Mouse (Mus musculus): ENCODE results near the gene Olfr1179. TPM values are rescaled to one million over a fixed set of nuclear protein-coding genes. Genes with fewer than 3 reads are reported as not detected.
"Not testable (repeated sequence)": the region's sequence is repeated elsewhere in the genome, so short reads cannot be mapped to it uniquely, and the experiment has no call there.

Gene Olfr1179
- polyA plus RNA-seq (2015; fragmentation: Nextera tagmentation; extraction: Ambion mirVana) = not detected in 2 replicates

- Histone ChIP-seq H3K4me3 (ENCODE audit: low read length) (no peak within 1 kb of the TSS), H3K4me1 (ENCODE audit: control insufficient read depth, insufficient read depth, low read depth, low read length) (no peaks in the 10 kb centered on the region), H3K9me3 (ENCODE audit: control insufficient read depth, low read length) (no peaks in the 10 kb centered on the region), H3K9ac (ENCODE audit: low read depth, low read length) (no peak within 1 kb of the TSS), H3K4me2 (ENCODE audit: low read length) (no peak within 1 kb of the TSS), H3K36me3 (ENCODE audit: control insufficient read depth, insufficient read depth, low read length) (no peaks in the 10 kb centered on the region), H3K27ac (ENCODE audit: low read depth, low read length) (no peak within 1 kb of the TSS), H3K27me3 (replicated peaks; ENCODE audit: control insufficient read depth, insufficient read depth, low read length) (no peaks in the 10 kb centered on the region)
- WGBS = 91% methylated on average over 3 of the region's 3 CpGs
- no peak for ATAC-seq
These were observed at the start of gene Olfr1179 for GRCm38 (mm10) chr2:88406353-88406752. Olfr1179 (minus strand) TSS chr2:88406453.

GRCm38 (mm10) chr2:88454567-88454966 is 48.3 kb upstream of the Olfr1179 start, which contains the start of gene Olfr1183:
Olfr1183 (plus strand) TSS chr2:88454867.
- H3K9me3 ChIP-seq (ENCODE audit: control insufficient read depth, low read length); H3K27ac ChIP-seq (ENCODE audit: low read depth, low read length); H3K9ac ChIP-seq (ENCODE audit: low read depth, low read length); H3K4me3 ChIP-seq (ENCODE audit: low read length); H3K4me1 ChIP-seq (ENCODE audit: control insufficient read depth, insufficient read depth, low read depth, low read length); ATAC-seq; H3K4me2 ChIP-seq (ENCODE audit: low read length); H3K36me3 ChIP-seq (ENCODE audit: control insufficient read depth, insufficient read depth, low read length); H3K27me3 ChIP-seq (replicated peaks; ENCODE audit: control insufficient read depth, insufficient read depth, low read length): not testable (repeated sequence)
- 68% methylated on average over 1 of the region's 1 CpGs for WGBS

GRCm38 (mm10) chr2:88449031-88449430 is 42.8 kb upstream of the Olfr1179 start, which contains the start of gene Gm13757:
Gm13757 (minus strand) TSS chr2:88449131.
- H3K4me2 ChIP-seq (ENCODE audit: low read length) = no peak within 1 kb of the TSS
- no peaks in the 10 kb centered on the region for H3K36me3 ChIP-seq (ENCODE audit: control insufficient read depth, insufficient read depth, low read length)
- no peaks in the 10 kb centered on the region for H3K4me1 ChIP-seq (ENCODE audit: control insufficient read depth, insufficient read depth, low read depth, low read length)
- WGBS = 95% methylated on average over 1 of the region's 1 CpGs
- no peaks in the 10 kb centered on the region for H3K9me3 ChIP-seq (ENCODE audit: control insufficient read depth, low read length)
- no peak within 1 kb of the TSS for H3K27ac ChIP-seq (ENCODE audit: low read depth, low read length)
- H3K9ac ChIP-seq (ENCODE audit: low read depth, low read length) = no peak within 1 kb of the TSS
- no peak within 1 kb of the TSS for H3K4me3 ChIP-seq (ENCODE audit: low read length)
- no peak for ATAC-seq
- H3K27me3 ChIP-seq (replicated peaks; ENCODE audit: control insufficient read depth, insufficient read depth, low read length) = no peaks in the 10 kb centered on the region

- no peaks in the 10 kb centered on the region for H3K4me1 ChIP-seq (ENCODE audit: control insufficient read depth, insufficient read depth, low read depth, low read length)
- no peak within 1 kb of the TSS for H3K9ac ChIP-seq (ENCODE audit: low read depth, low read length)
- no peaks in the 10 kb centered on the region for H3K27me3 ChIP-seq (replicated peaks; ENCODE audit: control insufficient read depth, insufficient read depth, low read length)
- no peak within 1 kb of the TSS for H3K4me3 ChIP-seq (ENCODE audit: low read length)
- H3K36me3 ChIP-seq (ENCODE audit: control insufficient read depth, insufficient read depth, low read length) = no peaks in the 10 kb centered on the region
- no peak within 1 kb of the TSS for H3K4me2 ChIP-seq (ENCODE audit: low read length)
- H3K9me3 ChIP-seq (ENCODE audit: control insufficient read depth, low read length) = no peaks in the 10 kb centered on the region
- no peak within 1 kb of the TSS for H3K27ac ChIP-seq (ENCODE audit: low read depth, low read length)
- no peak for ATAC-seq
- 100% methylated on average over 1 of the region's 1 CpGs for WGBS
These were observed 19.8 kb upstream of the Olfr1179 start, which contains the start of gene Olfr1181 for GRCm38 (mm10) chr2:88426071-88426470. Olfr1181 (minus strand) TSS chr2:88426171.

- H3K27me3 ChIP-seq (replicated peaks; ENCODE audit: control insufficient read depth, insufficient read depth, low read length) = no peaks in the 10 kb centered on the region
- 81% methylated on average over 2 of the region's 2 CpGs for WGBS
- no peak within 1 kb of the TSS for H3K9ac ChIP-seq (ENCODE audit: low read depth, low read length)
- H3K36me3 ChIP-seq (ENCODE audit: control insufficient read depth, insufficient read depth, low read length) = no peaks in the 10 kb centered on the region
- no peaks in the 10 kb centered on the region for H3K4me1 ChIP-seq (ENCODE audit: control insufficient read depth, insufficient read depth, low read depth, low read length)
- no peak within 1 kb of the TSS for H3K4me3 ChIP-seq (ENCODE audit: low read length)
- H3K27ac ChIP-seq (ENCODE audit: low read depth, low read length) = no peak within 1 kb of the TSS
- H3K4me2 ChIP-seq (ENCODE audit: low read length) = no peak within 1 kb of the TSS
- H3K9me3 ChIP-seq (ENCODE audit: control insufficient read depth, low read length) = no peaks in the 10 kb centered on the region
- no peak for ATAC-seq
These were observed 12.8 kb upstream of the Olfr1179 start, which contains the start of gene Olfr1180 for GRCm38 (mm10) chr2:88419051-88419450. Olfr1180 (minus strand) TSS chr2:88419151.

GRCm38 (mm10) chr2:88386762-88387161 is 19.5 kb downstream of the Olfr1179 start, which contains the start of gene Olfr1178:
Olfr1178 (plus strand) TSS chr2:88387062.
- ATAC-seq = no peak
- H3K27me3 ChIP-seq (replicated peaks; ENCODE audit: control insufficient read depth, insufficient read depth, low read length) = no peaks in the 10 kb centered on the region
- no peaks in the 10 kb centered on the region for H3K9me3 ChIP-seq (ENCODE audit: control insufficient read depth, low read length)
- no peak within 1 kb of the TSS for H3K4me3 ChIP-seq (ENCODE audit: low read length)
- H3K9ac ChIP-seq (ENCODE audit: low read depth, low read length) = no peak within 1 kb of the TSS
- H3K27ac ChIP-seq (ENCODE audit: low read depth, low read length) = no peak within 1 kb of the TSS
- no peaks in the 10 kb centered on the region for H3K4me1 ChIP-seq (ENCODE audit: control insufficient read depth, insufficient read depth, low read depth, low read length)
- WGBS = 88% methylated on average over 1 of the region's 1 CpGs
- H3K36me3 ChIP-seq (ENCODE audit: control insufficient read depth, insufficient read depth, low read length) = no peaks in the 10 kb centered on the region
- H3K4me2 ChIP-seq (ENCODE audit: low read length) = no peak within 1 kb of the TSS

GRCm38 (mm10) chr2:88356304-88356703 is 49.9 kb downstream of the Olfr1179 start:
- no peaks in the 10 kb centered on the region for H3K36me3 ChIP-seq (ENCODE audit: control insufficient read depth, insufficient read depth, low read length)
- H3K27me3 ChIP-seq (replicated peaks; ENCODE audit: control insufficient read depth, insufficient read depth, low read length) = no peaks in the 10 kb centered on the region
- no peaks in the 10 kb centered on the region for H3K4me1 ChIP-seq (ENCODE audit: control insufficient read depth, insufficient read depth, low read depth, low read length)
- under 1% methylated on average over 2 of the region's 2 CpGs for WGBS
- no peak overlapping the region for H3K4me2 ChIP-seq (ENCODE audit: low read length)
- H3K27ac ChIP-seq (ENCODE audit: low read depth, low read length) = no peak overlapping the region
- H3K9me3 ChIP-seq (ENCODE audit: control insufficient read depth, low read length) = no peaks in the 10 kb centered on the region
- no peak overlapping the region for H3K9ac ChIP-seq (ENCODE audit: low read depth, low read length)
- no peak overlapping the region for H3K4me3 ChIP-seq (ENCODE audit: low read length)
- peak; percentile 76 for ATAC-seq

Other genes starting within 250 kb of the Olfr1179 start
- gene Olfr1168, start 224.6 kb downstream of the Olfr1179 start, polyA plus RNA-seq (2015; fragmentation: Nextera tagmentation; extraction: Ambion mirVana) = not detected in 2 replicates
- gene Olfr1170, start 178.1 kb downstream of the Olfr1179 start, polyA plus RNA-seq (2015; fragmentation: Nextera tagmentation; extraction: Ambion mirVana) = not detected in 2 replicates
- not detected in 2 replicates for gene Olfr1173, start 126.6 kb downstream of the Olfr1179 start, polyA plus RNA-seq (2015; fragmentation: Nextera tagmentation; extraction: Ambion mirVana)
- not detected in 2 replicates for gene Olfr1174-ps, start 91.3 kb downstream of the Olfr1179 start, polyA plus RNA-seq (2015; fragmentation: Nextera tagmentation; extraction: Ambion mirVana)
- gene Olfr1175-ps, start 79.2 kb downstream of the Olfr1179 start, polyA plus RNA-seq (2015; fragmentation: Nextera tagmentation; extraction: Ambion mirVana) = not detected in 2 replicates
- gene Olfr1176, start 69.7 kb downstream of the Olfr1179 start, polyA plus RNA-seq (2015; fragmentation: Nextera tagmentation; extraction: Ambion mirVana) = not detected in 2 replicates
- not detected in 2 replicates for gene Olfr1177-ps, start 60.0 kb downstream of the Olfr1179 start, polyA plus RNA-seq (2015; fragmentation: Nextera tagmentation; extraction: Ambion mirVana)
- not detected in 2 replicates for gene Olfr1178, start 19.4 kb downstream of the Olfr1179 start, polyA plus RNA-seq (2015; fragmentation: Nextera tagmentation; extraction: Ambion mirVana)
- not detected in 2 replicates for gene Olfr1180, start 12.7 kb upstream of the Olfr1179 start, polyA plus RNA-seq (2015; fragmentation: Nextera tagmentation; extraction: Ambion mirVana)
- not detected in 2 replicates for gene Olfr1181, start 19.7 kb upstream of the Olfr1179 start, polyA plus RNA-seq (2015; fragmentation: Nextera tagmentation; extraction: Ambion mirVana)
- gene Gm13757, start 42.7 kb upstream of the Olfr1179 start, polyA plus RNA-seq (2015; fragmentation: Nextera tagmentation; extraction: Ambion mirVana) = not detected in 2 replicates
- gene Olfr1183, start 48.4 kb upstream of the Olfr1179 start, polyA plus RNA-seq (2015; fragmentation: Nextera tagmentation; extraction: Ambion mirVana) = not detected in 2 replicates
- not detected in 2 replicates for gene Olfr1184, start 77.1 kb upstream of the Olfr1179 start, polyA plus RNA-seq (2015; fragmentation: Nextera tagmentation; extraction: Ambion mirVana)
- not detected in 2 replicates for gene Olfr1185-ps1, start 86.9 kb upstream of the Olfr1179 start, polyA plus RNA-seq (2015; fragmentation: Nextera tagmentation; extraction: Ambion mirVana)
- not detected in 2 replicates for gene Olfr1186, start 112.1 kb upstream of the Olfr1179 start, polyA plus RNA-seq (2015; fragmentation: Nextera tagmentation; extraction: Ambion mirVana)
- not detected in 2 replicates for gene Olfr1188, start 150.5 kb upstream of the Olfr1179 start, polyA plus RNA-seq (2015; fragmentation: Nextera tagmentation; extraction: Ambion mirVana)
- gene Olfr1189, start 180.0 kb upstream of the Olfr1179 start, polyA plus RNA-seq (2015; fragmentation: Nextera tagmentation; extraction: Ambion mirVana) = not detected in 2 replicates
- not detected in 2 replicates for gene Olfr1191-ps1, start 234.1 kb upstream of the Olfr1179 start, polyA plus RNA-seq (2015; fragmentation: Nextera tagmentation; extraction: Ambion mirVana)
- gene Olfr1192-ps1, start 242.1 kb upstream of the Olfr1179 start, polyA plus RNA-seq (2015; fragmentation: Nextera tagmentation; extraction: Ambion mirVana) = not detected in 2 replicates

All from hindbrain, embryonic 16.5 days (tissue).